Mouse (Mus musculus) intestine, embryonic 16.5 days (tissue): ENCODE measurements at regions not wholly inside any gene's neighbourhood (a gene's known extent, or its start where the extent isn't known, plus 50 kb on each side); places are given as distances from the start of the nearest gene placed in this dataset.

Experiments
- ATAC-seq: fragments of 200-750 bp; cut with Nextera tagmentation; 2 replicates; pipeline ENCODE4 v1.8.0; 2017; ENCODE audit warnings: moderate TSS enrichment, moderate library complexity
- H3K27ac ChIP-seq: fragments of 300-500 bp; sonication (generic); 2 replicates; pipeline ENCODE4 v1.5.1; 2014; ENCODE audit warnings: mild to moderate bottlenecking, low read length
- H3K27me3 ChIP-seq: fragments of 300-500 bp; sonication (generic); replicated peaks from 2 replicates; pipeline ENCODE4 v1.6.1; 2014; ENCODE audit warnings: low read length, control low read depth, mixed read lengths; ENCODE audit not compliant: control insufficient read depth, insufficient read depth
- H3K36me3 ChIP-seq: fragments of 300-500 bp; sonication (generic); 2 replicates; pipeline ENCODE4 v1.6.1; 2014; ENCODE audit warnings: low read length, control low read depth; ENCODE audit not compliant: control insufficient read depth, insufficient read depth
- H3K4me1 ChIP-seq: fragments of 300-500 bp; sonication (generic); 2 replicates; pipeline ENCODE4 v1.6.1; 2014; ENCODE audit warnings: low read length, control low read depth, mixed read lengths; ENCODE audit not compliant: control insufficient read depth, insufficient read depth
- H3K4me2 ChIP-seq: fragments of 300-500 bp; sonication (generic); 2 replicates; pipeline ENCODE4 v1.6.1; 2014; ENCODE audit warnings: low read depth, low read length, control low read depth
- H3K4me3 ChIP-seq: fragments of 300-500 bp; sonication (generic); 2 replicates; pipeline ENCODE4 v1.5.1; 2014; ENCODE audit warnings: mild to moderate bottlenecking, low read length
- H3K9ac ChIP-seq: fragments of 300-500 bp; sonication (generic); 2 replicates; pipeline ENCODE4 v1.6.1; 2014; ENCODE audit warnings: low read depth, low read length
- H3K9me3 ChIP-seq: fragments of 300-500 bp; sonication (generic); 2 replicates; pipeline ENCODE4 v1.6.1; 2016; ENCODE audit warnings: low read length, control low read depth; ENCODE audit not compliant: control insufficient read depth
- WGBS: fragments of 180-500 bp; shearing (Covaris S2); extraction: QIAGEN DNeasy Blood & Tissue Kit; methylation state at CpG from one replicate; pipeline ENCODE4 v1.1.7; 2014; 5-methylcytosine and 5-hydroxymethylcytosine counted together

GRCm38 (mm10) chr10:70372411-70373136, 67.7 kb upstream of the Fam13c start:
- no peak overlapping the region for H3K4me2 ChIP-seq
- no peak overlapping the region for H3K4me3 ChIP-seq
- no peaks in the 10 kb centered on the region for H3K9me3 ChIP-seq
- no peaks in the 10 kb centered on the region for H3K36me3 ChIP-seq
- H3K27ac ChIP-seq, result no peak overlapping the region
- H3K27me3 ChIP-seq, result no peaks in the 10 kb centered on the region
- no peaks in the 10 kb centered on the region for H3K4me1 ChIP-seq
- no peak for ATAC-seq
- WGBS, result 73% methylated on average over 6 of the region's 6 CpGs
- H3K9ac ChIP-seq, result no peak overlapping the region

- Histone ChIP-seq H3K27ac (no peak overlapping the region), H3K27me3 (no peaks in the 10 kb centered on the region), H3K4me2 (no peak overlapping the region), H3K9ac (no peak overlapping the region), H3K4me3 (no peak overlapping the region), H3K4me1 (no peaks in the 10 kb centered on the region), H3K36me3 (no peaks in the 10 kb centered on the region), H3K9me3 (no peaks in the 10 kb centered on the region)
- WGBS, result 80% methylated on average over 8 of the region's 8 CpGs
- ATAC-seq, result no peak
These were observed 67.1 kb upstream of the Fam13c start for GRCm38 (mm10) chr10:70373207-70373606.

GRCm38 (mm10) chr10:70373836-70374235, 66.4 kb upstream of the Fam13c start:
- Histone ChIP-seq H3K4me3 (no peak overlapping the region), H3K27me3 (no peaks in the 10 kb centered on the region), H3K36me3 (no peaks in the 10 kb centered on the region), H3K27ac (no peak overlapping the region), H3K9me3 (no peaks in the 10 kb centered on the region), H3K9ac (no peak overlapping the region), H3K4me2 (no peak overlapping the region), H3K4me1 (no peaks in the 10 kb centered on the region)
- no peak for ATAC-seq
- 86% methylated on average over 5 of the region's 5 CpGs for WGBS

GRCm38 (mm10) chr10:70374726-70375125, 65.6 kb upstream of the Fam13c start:
- Histone ChIP-seq H3K4me3 (no peak overlapping the region), H3K27me3 (no peaks in the 10 kb centered on the region), H3K9ac (no peak overlapping the region), H3K4me1 (no peaks in the 10 kb centered on the region), H3K27ac (no peak overlapping the region), H3K9me3 (no peaks in the 10 kb centered on the region), H3K4me2 (no peak overlapping the region), H3K36me3 (no peaks in the 10 kb centered on the region)
- WGBS, result 74% methylated on average over 7 of the region's 7 CpGs
- no peak for ATAC-seq

GRCm38 (mm10) chr10:70380041-70380651, 60.1 kb upstream of the Fam13c start:
- H3K9me3 ChIP-seq, result no peaks in the 10 kb centered on the region
- H3K4me3 ChIP-seq, result no peak overlapping the region
- no peaks in the 10 kb centered on the region for H3K36me3 ChIP-seq
- ATAC-seq, result no peak
- no peaks in the 10 kb centered on the region for H3K27me3 ChIP-seq
- WGBS, result 68% methylated on average over 7 of the region's 7 CpGs
- no peaks in the 10 kb centered on the region for H3K4me1 ChIP-seq
- no peak overlapping the region for H3K27ac ChIP-seq
- H3K4me2 ChIP-seq, result no peak overlapping the region
- H3K9ac ChIP-seq, result no peak overlapping the region

GRCm38 (mm10) chr10:70384689-70385088, 55.6 kb upstream of the Fam13c start:
- Histone ChIP-seq H3K4me1 (no peaks in the 10 kb centered on the region), H3K36me3 (no peaks in the 10 kb centered on the region), H3K4me2 (no peak overlapping the region), H3K9me3 (no peaks in the 10 kb centered on the region), H3K27me3 (no peaks in the 10 kb centered on the region), H3K27ac (no peak overlapping the region), H3K9ac (no peak overlapping the region), H3K4me3 (no peak overlapping the region)
- 84% methylated on average over 4 of the region's 4 CpGs for WGBS
- no peak for ATAC-seq

GRCm38 (mm10) chr10:70387729-70388128, 52.6 kb upstream of the Fam13c start:
- ATAC-seq, result no peak
- WGBS, result 85% methylated on average over 5 of the region's 5 CpGs
- Histone ChIP-seq H3K9me3 (no peaks in the 10 kb centered on the region), H3K27me3 (no peaks in the 10 kb centered on the region), H3K9ac (no peak overlapping the region), H3K4me3 (no peak overlapping the region), H3K36me3 (no peaks in the 10 kb centered on the region), H3K4me2 (no peak overlapping the region), H3K27ac (no peak overlapping the region), H3K4me1 (no peaks in the 10 kb centered on the region)
